Mouse (Mus musculus) MEL (cell line): ENCODE results near the gene Naa40.

Source experiments
- CHD2 ChIP-seq: IDR thresholded peaks from 2 replicates; pipeline ENCODE4 v1.6.1; 2011; ENCODE audit warnings: low read length, improper control_type of control experiment
- CTCF ChIP-seq, 3 experiments: IDR thresholded peaks in 2 of 3; conservative IDR thresholded peaks in 1 of 3; 2 replicates each; pipeline ENCODE4 v1.5.1; 2011 to 2012; ENCODE audit warnings: low read length in 3 of 3, low read depth in 2 of 3, mild to moderate bottlenecking in 2 of 3, improper control_type of control experiment in 1 of 3, inconsistent platforms in 1 of 3, mixed read lengths in 1 of 3, moderate library complexity in 1 of 3; ENCODE audit not compliant: control insufficient read depth in 1 of 3, insufficient read depth in 1 of 3, poor library complexity in 1 of 3, severe bottlenecking in 1 of 3
- GABPA ChIP-seq: IDR thresholded peaks from 2 replicates; pipeline ENCODE4 v1.6.1; 2012; ENCODE audit warnings: low read depth, mild to moderate bottlenecking, inconsistent platforms, low read length, improper control_type of control experiment, moderate library complexity
- GATA1 ChIP-seq: IDR thresholded peaks from 2 replicates; pipeline ENCODE4 v1.6.1; 2011; ENCODE audit warnings: low read depth, low read length, improper control_type of control experiment
- KAT2A ChIP-seq: conservative IDR thresholded peaks from 2 replicates; pipeline ENCODE4 v1.6.1; 2012; ENCODE audit warnings: low read depth, low read length, improper control_type of control experiment, inconsistent platforms
- MAX ChIP-seq: IDR thresholded peaks from 2 replicates; pipeline ENCODE4 v1.6.1; 2011; ENCODE audit warnings: low read length, improper control_type of control experiment
- POLR2A ChIP-seq, 2 experiments: IDR thresholded peaks; 2 replicates each; pipeline ENCODE4 v1.6.1; 2011 to 2012; ENCODE audit warnings: low read length in 2 of 2, mild to moderate bottlenecking in 2 of 2, control low read depth in 1 of 2, improper control_type of control experiment in 1 of 2, low read depth in 1 of 2, moderate library complexity in 1 of 2; ENCODE audit not compliant: control insufficient read depth in 1 of 2, insufficient read depth in 1 of 2, poor library complexity in 1 of 2
- USF1 ChIP-seq: IDR thresholded peaks from 2 replicates; pipeline ENCODE4 v1.6.1; 2014; ENCODE audit warnings: low read depth, mild to moderate bottlenecking, inconsistent platforms, low read length, improper control_type of control experiment, moderate library complexity

DNA sequence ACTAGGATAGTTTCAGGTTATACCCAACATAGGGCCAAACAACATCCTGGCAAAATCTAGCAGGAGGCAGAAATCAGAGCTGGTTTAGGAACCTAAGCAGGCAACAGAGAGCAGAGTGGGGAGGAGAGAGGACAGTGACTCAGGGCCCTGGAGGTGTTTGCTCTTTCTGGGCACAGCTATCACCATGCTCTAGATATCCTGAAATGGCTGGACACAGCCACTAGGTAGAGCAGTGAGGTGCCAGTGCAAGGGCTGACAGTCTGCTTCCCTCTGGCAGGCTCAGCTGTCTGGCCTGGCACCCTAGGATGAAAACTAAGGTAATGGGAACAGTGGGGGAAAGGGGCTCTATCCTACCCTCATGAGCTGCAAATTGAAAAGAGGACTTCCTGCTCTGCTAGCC, 17.5 kb downstream of the Naa40 start:
- TF ChIP-seq CHD2 (no peak), KAT2A (no peak), CTCF (IDR thresholded peaks at IDR 0.05 in 2 of 3, conservative IDR thresholded peaks at IDR 0.05 in 1 of 3; ENCODE audit: control insufficient read depth in 1 of 3, insufficient read depth in 1 of 3, low read depth in 2 of 3, low read length in 3 of 3, poor library complexity in 1 of 3, severe bottlenecking in 1 of 3) (no peak; a peak in 1 of 6 replicates), GATA1 (no peak), POLR2A (IDR thresholded peaks at IDR 0.05; ENCODE audit: control insufficient read depth in 1 of 2, insufficient read depth in 1 of 2, low read depth in 1 of 2, low read length in 2 of 2, poor library complexity in 1 of 2) (no peak; a peak in 1 of 4 replicates), MAX (no peak), USF1 (no peak), GABPA (no peak)
